Mouse (Mus musculus): ENCODE data around the gene Bag3.

DNA sequence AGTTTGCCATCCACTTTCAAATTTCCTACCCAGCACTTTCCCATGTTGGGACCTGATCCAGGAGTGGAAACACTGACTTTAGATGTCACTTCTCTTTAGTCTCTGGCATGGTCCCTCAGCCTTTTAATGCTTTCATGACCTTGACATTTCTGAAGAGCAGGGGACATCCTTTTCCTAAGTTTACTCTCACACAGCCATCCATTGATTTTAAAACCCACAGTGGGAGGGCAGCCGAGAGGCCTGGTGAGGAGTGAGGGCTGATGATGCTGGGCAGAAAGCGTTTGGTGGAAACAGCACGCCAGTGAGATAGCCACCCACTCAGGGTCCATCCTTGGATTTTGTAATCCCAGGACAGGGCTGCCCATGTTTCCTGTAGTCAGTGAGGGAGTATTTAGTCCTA is 20.5 kb downstream of the Bag3 start:
- no peak for TF ChIP-seq POLR2A (IDR thresholded peaks at IDR 0.05; ENCODE audit: low read depth, low read length)
- TF ChIP-seq CTCF (conservative IDR thresholded peaks at IDR 0.05; ENCODE audit: insufficient read depth, insufficient read length, low read depth, low read length): no peak
